Mouse (Mus musculus) mature B cell (primary cell): ENCODE data around the gene Eif3k.

Source experiments
- in situ Hi-C: fragments of 300-500 bp; cut with MboI; formaldehyde crosslinking; loops from 2 replicates; pipeline ENCODE4 v1.14.3; 2019

The Eif3k gene

GRCm38 (mm10) chr7:28985207-28985606 lies 3.5 kb upstream of the Eif3k start:
- in situ Hi-C loops, result no loop called here

GRCm38 (mm10) chr7:28984452-28984851 lies 2.8 kb upstream of the Eif3k start:
- in situ Hi-C loops, result no loop called here

GRCm38 (mm10) chr7:28983849-28984248 lies 2.2 kb upstream of the Eif3k start:
- in situ Hi-C loops, result no loop called here

- in situ Hi-C loops, result no loop called here
These were observed 1.5 kb upstream of the Eif3k start for GRCm38 (mm10) chr7:28983141-28983564.

- in situ Hi-C loops, result no loop called here
These were observed 780 bp upstream of the Eif3k start for GRCm38 (mm10) chr7:28982274-28983013.

GRCm38 (mm10) chr7:28977556-28977955 lies 4.1 kb downstream of the Eif3k start:
- in situ Hi-C loops, result no loop called here

- in situ Hi-C loops, result loop anchor here (5.0 kb wide), 1 partner anchor 34 kb away; no protein-coding TSS in a partner anchor
These were observed 8.6 kb downstream of the Eif3k start for GRCm38 (mm10) chr7:28973025-28973424.

GRCm38 (mm10) chr7:28972542-28972985 lies 9.1 kb downstream of the Eif3k start:
- in situ Hi-C loops, result loop anchor here (5.0 kb wide), 1 partner anchor 35 kb away; no protein-coding TSS in a partner anchor

- in situ Hi-C loops, result loop anchor here (5.0 kb wide), 1 partner anchor 35 kb away; no protein-coding TSS in a partner anchor
These were observed 9.8 kb downstream of the Eif3k start for GRCm38 (mm10) chr7:28971770-28972269.

GRCm38 (mm10) chr7:28971029-28971428 lies 10.6 kb downstream of the Eif3k start:
- in situ Hi-C loops, result loop anchor here (5.0 kb wide), 1 partner anchor 36 kb away; no protein-coding TSS in a partner anchor

- in situ Hi-C loops, result loop anchor here (5.0 kb wide), 2 partner anchors 37 to 67 kb away; no protein-coding TSS in a partner anchor
These were observed 11.8 kb downstream of the Eif3k start for GRCm38 (mm10) chr7:28969672-28970394.

GRCm38 (mm10) chr7:28969271-28969670 lies 12.4 kb downstream of the Eif3k start:
- in situ Hi-C loops, result loop anchor here (5.0 kb wide), 1 partner anchor 68 kb away; no protein-coding TSS in a partner anchor

GRCm38 (mm10) chr7:28968120-28968519 lies 13.5 kb downstream of the Eif3k start:
- in situ Hi-C loops, result loop anchor here (5.0 kb wide), 1 partner anchor 69 kb away; no protein-coding TSS in a partner anchor

GRCm38 (mm10) chr7:28966751-28967505 lies 14.7 kb downstream of the Eif3k start:
- in situ Hi-C loops, result loop anchor here (5.0 kb wide), 1 partner anchor 70 kb away; no protein-coding TSS in a partner anchor

- in situ Hi-C loops, result loop anchor here (5.0 kb wide), 1 partner anchor 71 kb away; no protein-coding TSS in a partner anchor
These were observed 15.5 kb downstream of the Eif3k start for GRCm38 (mm10) chr7:28966181-28966580.

GRCm38 (mm10) chr7:28965346-28965840 lies 16.3 kb downstream of the Eif3k start:
- in situ Hi-C loops, result loop anchor here (5.0 kb wide), 1 partner anchor 72 kb away; no protein-coding TSS in a partner anchor

- in situ Hi-C loops, result no loop called here
These were observed 18.2 kb downstream of the Eif3k start for GRCm38 (mm10) chr7:28963399-28963923.

GRCm38 (mm10) chr7:28961927-28962670 lies 19.6 kb downstream of the Eif3k start, which contains the start of gene Actn4:
TSS of gene Actn4 (minus strand) at chr7:28962340.
- in situ Hi-C loops, result no loop called here

GRCm38 (mm10) chr7:28961584-28961926 lies 20.1 kb downstream of the Eif3k start:
- in situ Hi-C loops, result no loop called here

GRCm38 (mm10) chr7:28960354-28961046 lies 21.2 kb downstream of the Eif3k start:
- in situ Hi-C loops, result no loop called here
